Comparison of ENCODE assay signal across 13 mouse cellular contexts in genomic region chr2:168233286-168233685, GRCm38 (mm10). TPM values are rescaled to one million over a fixed set of nuclear protein-coding genes. Genes with fewer than 3 reads are reported as not detected.
"Had no signal": no experiment of that assay in that cellular context is flagged by ENCODE, and none has a peak within 500 bp of the region (broad histone marks: within the 10 kb centered on the region; RNA-seq: fewer than 3 reads in every experiment).

No protein-coding gene starts in this region.

- DNase-seq: retina, postnatal 1 day; right cerebral cortex, adult 18-20 months; right cerebral cortex, postnatal 14 days; right cerebral cortex, postnatal 25 days; right cerebral cortex, postnatal 4 days; spleen, adult 18-20 months; thymus, adult 18-20 months; thymus, adult 2 months; thymus, postnatal 14 days; thymus, postnatal 25 days; thymus, postnatal 36 days; thymus, postnatal 4 days had no signal

RNA-seq across cellular contexts. Expression of gene Kcng1, which starts 48.2 kb away (rescaled TPM):
- total RNA-seq: neutrophil, adult 5-6 weeks had no signal
